Mouse (Mus musculus): ENCODE measurements around the gene Wdr34. TPM values are rescaled to one million over a fixed set of nuclear protein-coding genes. Genes with fewer than 3 reads are reported as not detected.
A peak's percentile ranks its signal among the peaks of the same experiment; 100 is the strongest.
"Not testable (repeated sequence)": the region's sequence is repeated elsewhere in the genome, so short reads cannot be mapped to it uniquely, and the experiment has no call there.

Gene Wdr34
- polyA plus RNA-seq, 1 experiment from 2014 or later, result 29.8 TPM

- no peaks in the 10 kb centered on the region for H3K27me3 ChIP-seq (ENCODE audit: control insufficient read depth, insufficient read depth, low read length)
- no peak overlapping the region for H3K4me3 ChIP-seq (ENCODE audit: low read depth, low read length)
- 82% methylated on average over 3 of the region's 3 CpGs for WGBS
- H3K4me2 ChIP-seq (ENCODE audit: low read depth, low read length), result no peak overlapping the region
- ATAC-seq (replicated peaks; ENCODE audit: insufficient number of reproducible peaks, low FRiP score, low TSS enrichment, low read depth) (no peak), DNase-seq (ENCODE audit: low spot score) (no peak)
- H3K36me3 ChIP-seq (replicated peaks; ENCODE audit: control insufficient read depth, insufficient read depth, low read depth, low read length), result no peaks in the 10 kb centered on the region; the same call in 1 of the 2 replicates
- no peaks in the 10 kb centered on the region for H3K4me1 ChIP-seq (ENCODE audit: control insufficient read depth, insufficient read depth, low read length)
- no peak overlapping the region for H3K27ac ChIP-seq (replicated peaks; ENCODE audit: low read depth, low read length)
- no peaks in the 10 kb centered on the region for H3K9me3 ChIP-seq (replicated peaks; ENCODE audit: control insufficient read depth, low read length)
- no peak overlapping the region for H3K9ac ChIP-seq (replicated peaks; ENCODE audit: low read length)
These were observed 8.1 kb upstream of the Wdr34 start for GRCm38 (mm10) chr2:30056736-30057135.

DNA sequence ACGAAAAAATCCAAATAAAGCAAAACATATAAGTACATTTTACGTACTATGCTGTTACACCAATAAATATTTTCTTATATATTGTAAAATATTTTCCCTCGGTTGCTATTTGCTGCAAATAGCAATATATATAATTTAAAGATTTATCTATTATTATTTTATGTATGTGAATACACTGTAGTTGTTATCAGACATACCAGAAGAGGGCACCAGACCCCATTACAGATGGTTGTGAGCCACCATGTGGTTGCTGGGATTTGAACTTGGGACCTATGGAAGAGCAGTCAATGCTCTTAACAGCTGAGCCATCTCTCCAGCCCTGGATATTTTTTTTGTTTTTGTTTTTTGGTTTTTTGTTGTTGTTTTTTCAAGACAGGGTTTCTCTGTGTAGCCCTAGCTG, 6.6 kb upstream of the Wdr34 start:
- H3K4me3 ChIP-seq (ENCODE audit: low read depth, low read length); DNase-seq (ENCODE audit: low spot score); H3K36me3 ChIP-seq (replicated peaks; ENCODE audit: control insufficient read depth, insufficient read depth, low read depth, low read length); H3K9ac ChIP-seq (replicated peaks; ENCODE audit: low read length); H3K4me1 ChIP-seq (ENCODE audit: control insufficient read depth, insufficient read depth, low read length); ATAC-seq (replicated peaks; ENCODE audit: insufficient number of reproducible peaks, low FRiP score, low TSS enrichment, low read depth); H3K4me2 ChIP-seq (ENCODE audit: low read depth, low read length); H3K9me3 ChIP-seq (replicated peaks; ENCODE audit: control insufficient read depth, low read length); H3K27me3 ChIP-seq (ENCODE audit: control insufficient read depth, insufficient read depth, low read length); H3K27ac ChIP-seq (replicated peaks; ENCODE audit: low read depth, low read length): not testable (repeated sequence)
- WGBS, result 88% methylated on average over 3 of the region's 3 CpGs

DNA sequence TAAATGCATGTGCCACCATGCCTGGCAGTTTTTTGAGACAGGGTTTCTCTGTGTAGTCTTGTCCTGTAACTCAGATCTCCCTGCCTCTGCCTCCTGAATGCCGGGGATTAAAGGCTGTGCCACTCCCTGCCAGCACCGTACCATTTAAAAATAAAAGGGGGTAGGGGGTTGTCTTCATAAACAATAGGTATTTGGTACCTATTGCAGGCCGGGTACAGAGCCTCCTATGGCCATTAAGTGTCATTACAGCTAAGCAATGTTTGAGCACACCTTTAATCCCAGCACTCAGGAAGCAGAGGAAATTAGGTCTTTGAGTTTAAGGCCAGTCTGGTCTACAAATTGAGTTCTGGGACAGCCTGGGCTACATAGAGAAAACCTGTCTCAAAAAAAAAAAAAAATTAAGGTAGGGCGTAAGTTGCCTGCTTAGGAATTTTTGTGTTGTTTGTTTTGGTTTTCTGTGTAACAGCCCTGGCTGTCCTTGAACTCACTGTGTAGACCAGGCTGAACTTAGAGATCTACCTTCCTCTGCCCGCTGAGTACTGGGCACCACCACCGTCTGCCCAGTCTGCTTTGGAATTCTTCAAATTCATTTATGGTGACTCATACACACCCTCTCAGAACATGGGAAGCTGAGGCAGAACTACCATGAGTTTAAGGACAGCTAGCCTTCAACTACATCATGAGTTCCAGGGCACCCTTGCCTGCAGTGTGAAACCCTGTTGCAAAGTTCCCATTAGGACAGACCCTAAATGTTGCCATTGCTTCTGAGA, 3.5 kb upstream of the Wdr34 start:
- H3K9me3 ChIP-seq (replicated peaks; ENCODE audit: control insufficient read depth, low read length), result no peaks in the 10 kb centered on the region
- H3K36me3 ChIP-seq (replicated peaks; ENCODE audit: control insufficient read depth, insufficient read depth, low read depth, low read length), result no peaks in the 10 kb centered on the region
- H3K4me3 ChIP-seq (ENCODE audit: low read depth, low read length), result no peak overlapping the region
- ATAC-seq (replicated peaks; ENCODE audit: insufficient number of reproducible peaks, low FRiP score, low TSS enrichment, low read depth) (no peak), DNase-seq (ENCODE audit: low spot score) (no peak)
- no peak overlapping the region for H3K4me2 ChIP-seq (ENCODE audit: low read depth, low read length)
- H3K27me3 ChIP-seq (ENCODE audit: control insufficient read depth, insufficient read depth, low read length), result no peaks in the 10 kb centered on the region
- no peaks in the 10 kb centered on the region for H3K4me1 ChIP-seq (ENCODE audit: control insufficient read depth, insufficient read depth, low read length)
- no peak overlapping the region for H3K9ac ChIP-seq (replicated peaks; ENCODE audit: low read length)
- WGBS, result 47% methylated on average over 6 of the region's 6 CpGs
- H3K27ac ChIP-seq (replicated peaks; ENCODE audit: low read depth, low read length), result no peak overlapping the region

DNA sequence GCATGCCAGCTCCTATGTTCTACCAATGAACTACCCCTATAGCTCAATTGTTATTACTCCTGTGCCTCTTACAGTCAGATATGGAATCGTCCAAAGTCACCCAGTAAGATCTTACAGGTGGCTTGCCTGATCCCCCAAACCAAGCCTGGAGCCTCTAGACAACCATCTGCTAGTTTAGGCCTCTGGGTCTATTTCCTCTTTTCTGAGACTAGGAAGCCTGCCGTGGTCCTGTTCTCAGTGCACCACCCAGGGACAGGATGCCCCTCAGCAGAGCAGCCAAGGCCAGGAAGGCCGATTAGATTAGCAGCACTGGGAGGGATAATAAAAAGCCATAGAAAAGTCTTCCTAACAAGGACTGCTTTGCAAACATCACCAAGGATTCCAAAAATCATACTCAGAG, 1.1 kb upstream of the Wdr34 start:
- Histone ChIP-seq H3K4me3 (ENCODE audit: low read depth, low read length) (no peak overlapping the region), H3K27ac (replicated peaks; ENCODE audit: low read depth, low read length) (no peak overlapping the region), H3K36me3 (replicated peaks; ENCODE audit: control insufficient read depth, insufficient read depth, low read depth, low read length) (no peaks in the 10 kb centered on the region), H3K27me3 (ENCODE audit: control insufficient read depth, insufficient read depth, low read length) (no peaks in the 10 kb centered on the region), H3K9ac (replicated peaks; ENCODE audit: low read length) (no peak overlapping the region), H3K4me1 (ENCODE audit: control insufficient read depth, insufficient read depth, low read length) (no peaks in the 10 kb centered on the region), H3K4me2 (ENCODE audit: low read depth, low read length) (no peak overlapping the region), H3K9me3 (replicated peaks; ENCODE audit: control insufficient read depth, low read length) (no peaks in the 10 kb centered on the region)
- no peak for DNase-seq (ENCODE audit: low spot score)
- ATAC-seq (replicated peaks; ENCODE audit: insufficient number of reproducible peaks, low FRiP score, low TSS enrichment, low read depth), result no peak
- WGBS, result 83% methylated on average over 3 of the region's 3 CpGs

DNA sequence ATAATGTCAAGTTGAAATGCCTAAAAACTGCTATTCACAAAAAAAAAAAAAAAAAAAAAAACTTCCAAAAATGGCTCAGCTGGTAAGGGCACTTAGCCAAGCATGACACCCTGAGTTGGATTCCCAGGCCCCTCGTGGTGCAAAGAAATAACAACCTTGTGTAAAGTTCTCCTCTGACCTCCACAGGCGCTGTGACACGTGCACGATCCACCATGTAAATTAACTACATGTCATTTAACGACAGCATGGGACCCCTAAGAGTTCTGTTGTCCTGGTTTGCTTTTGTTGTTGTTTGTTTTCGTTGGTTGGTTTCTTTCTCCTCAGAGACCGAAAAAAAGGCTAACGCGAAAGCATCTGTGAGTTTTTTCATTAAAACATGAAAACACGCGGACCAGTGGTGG, 580 bp downstream of the Wdr34 start:
- no peaks in the 10 kb centered on the region for H3K36me3 ChIP-seq (replicated peaks; ENCODE audit: control insufficient read depth, insufficient read depth, low read depth, low read length)
- H3K9me3 ChIP-seq (replicated peaks; ENCODE audit: control insufficient read depth, low read length), result no peaks in the 10 kb centered on the region
- H3K4me2 ChIP-seq (ENCODE audit: low read depth, low read length), result peak overlapping the region; percentile 70
- H3K27ac ChIP-seq (replicated peaks; ENCODE audit: low read depth, low read length), result no peak overlapping the region
- peak overlapping the region; percentile 82 for H3K9ac ChIP-seq (replicated peaks; ENCODE audit: low read length)
- no peaks in the 10 kb centered on the region for H3K27me3 ChIP-seq (ENCODE audit: control insufficient read depth, insufficient read depth, low read length)
- ATAC-seq (replicated peaks; ENCODE audit: insufficient number of reproducible peaks, low FRiP score, low TSS enrichment, low read depth), result no peak
- WGBS, result 64% methylated on average over 11 of the region's 11 CpGs
- DNase-seq (ENCODE audit: low spot score), result no peak
- no peaks in the 10 kb centered on the region for H3K4me1 ChIP-seq (ENCODE audit: control insufficient read depth, insufficient read depth, low read length)
- peak overlapping the region; percentile 68 for H3K4me3 ChIP-seq (ENCODE audit: low read depth, low read length)

- no peak overlapping the region for H3K4me2 ChIP-seq (ENCODE audit: low read depth, low read length)
These were observed 1.6 kb downstream of the Wdr34 start for GRCm38 (mm10) chr2:30047127-30047526.

DNA sequence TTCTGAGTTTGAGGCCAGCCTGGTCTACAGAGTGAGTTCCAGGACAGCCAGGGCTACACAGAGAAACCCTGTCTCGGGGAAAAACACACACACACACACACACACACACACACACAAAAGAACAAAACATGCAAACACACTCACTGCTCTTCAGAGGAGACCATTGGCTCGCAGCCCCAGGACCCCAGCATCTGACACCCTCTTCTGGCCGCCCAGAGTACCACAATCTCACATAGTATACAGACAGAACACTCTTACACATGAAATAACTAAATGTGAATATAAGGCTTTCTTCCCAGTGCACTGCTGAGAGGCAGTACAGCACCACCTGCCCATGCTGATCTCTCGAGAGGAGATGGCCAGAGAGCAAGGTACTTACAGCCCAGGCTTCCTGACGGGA, 4.1 kb downstream of the Wdr34 start:
- 81% methylated on average over 5 of the region's 5 CpGs for WGBS
- H3K27me3 ChIP-seq (ENCODE audit: control insufficient read depth, insufficient read depth, low read length), result no peaks in the 10 kb centered on the region
- H3K4me3 ChIP-seq (ENCODE audit: low read depth, low read length), result no peak overlapping the region
- ATAC-seq (replicated peaks; ENCODE audit: insufficient number of reproducible peaks, low FRiP score, low TSS enrichment, low read depth) (no peak), DNase-seq (ENCODE audit: low spot score) (no peak)
- no peak overlapping the region for H3K4me2 ChIP-seq (ENCODE audit: low read depth, low read length)
- H3K4me1 ChIP-seq (ENCODE audit: control insufficient read depth, insufficient read depth, low read length), result no peaks in the 10 kb centered on the region
- no peaks in the 10 kb centered on the region for H3K36me3 ChIP-seq (replicated peaks; ENCODE audit: control insufficient read depth, insufficient read depth, low read depth, low read length)
- H3K9ac ChIP-seq (replicated peaks; ENCODE audit: low read length), result no peak overlapping the region
- no peaks in the 10 kb centered on the region for H3K9me3 ChIP-seq (replicated peaks; ENCODE audit: control insufficient read depth, low read length)
- H3K27ac ChIP-seq (replicated peaks; ENCODE audit: low read depth, low read length), result no peak overlapping the region

More at GRCm38 (mm10) chr2:30047127-30047526, 1.6 kb downstream of the Wdr34 start:
- H3K9ac ChIP-seq (replicated peaks; ENCODE audit: low read length), result no peak overlapping the region
- no peaks in the 10 kb centered on the region for H3K4me1 ChIP-seq (ENCODE audit: control insufficient read depth, insufficient read depth, low read length)
- no peak overlapping the region for H3K27ac ChIP-seq (replicated peaks; ENCODE audit: low read depth, low read length)
- H3K36me3 ChIP-seq (replicated peaks; ENCODE audit: control insufficient read depth, insufficient read depth, low read depth, low read length), result no peaks in the 10 kb centered on the region
- no peak overlapping the region for H3K4me3 ChIP-seq (ENCODE audit: low read depth, low read length)
- no peaks in the 10 kb centered on the region for H3K9me3 ChIP-seq (replicated peaks; ENCODE audit: control insufficient read depth, low read length)
- ATAC-seq (replicated peaks; ENCODE audit: insufficient number of reproducible peaks, low FRiP score, low TSS enrichment, low read depth), result no peak
- 96% methylated on average over 6 of the region's 6 CpGs for WGBS
- no peak for DNase-seq (ENCODE audit: low spot score)
- no peaks in the 10 kb centered on the region for H3K27me3 ChIP-seq (ENCODE audit: control insufficient read depth, insufficient read depth, low read length)

- Histone ChIP-seq H3K27me3 (ENCODE audit: control insufficient read depth, insufficient read depth, low read length) (no peaks in the 10 kb centered on the region), H3K36me3 (replicated peaks; ENCODE audit: control insufficient read depth, insufficient read depth, low read depth, low read length) (no peaks in the 10 kb centered on the region), H3K27ac (replicated peaks; ENCODE audit: low read depth, low read length) (no peak overlapping the region), H3K9me3 (replicated peaks; ENCODE audit: control insufficient read depth, low read length) (no peaks in the 10 kb centered on the region), H3K4me1 (ENCODE audit: control insufficient read depth, insufficient read depth, low read length) (no peaks in the 10 kb centered on the region), H3K4me3 (ENCODE audit: low read depth, low read length) (no peak overlapping the region), H3K4me2 (ENCODE audit: low read depth, low read length) (no peak overlapping the region), H3K9ac (replicated peaks; ENCODE audit: low read length) (no peak overlapping the region)
- 2% methylated on average over 4 of the region's 4 CpGs for WGBS
- DNase-seq (ENCODE audit: low spot score) (peak; percentile 87), ATAC-seq (replicated peaks; ENCODE audit: insufficient number of reproducible peaks, low FRiP score, low TSS enrichment, low read depth) (no peak)
These were observed 6.2 kb downstream of the Wdr34 start for GRCm38 (mm10) chr2:30042445-30042844.
